Mouse (Mus musculus) frontal cortex, postnatal 36 days (tissue): Measurements from ENCODE around the gene Tex9.
"Not testable (repeated sequence)": the region's sequence is repeated elsewhere in the genome, so short reads cannot be mapped to it uniquely, and the experiment has no call there.

Source experiments
- DNase-seq, 2 experiments: peaks; one replicate each; pipeline ENCODE4 v3.0.0; 2022; ENCODE audit warnings: low spot score in 2 of 2

The Tex9 gene

DNA sequence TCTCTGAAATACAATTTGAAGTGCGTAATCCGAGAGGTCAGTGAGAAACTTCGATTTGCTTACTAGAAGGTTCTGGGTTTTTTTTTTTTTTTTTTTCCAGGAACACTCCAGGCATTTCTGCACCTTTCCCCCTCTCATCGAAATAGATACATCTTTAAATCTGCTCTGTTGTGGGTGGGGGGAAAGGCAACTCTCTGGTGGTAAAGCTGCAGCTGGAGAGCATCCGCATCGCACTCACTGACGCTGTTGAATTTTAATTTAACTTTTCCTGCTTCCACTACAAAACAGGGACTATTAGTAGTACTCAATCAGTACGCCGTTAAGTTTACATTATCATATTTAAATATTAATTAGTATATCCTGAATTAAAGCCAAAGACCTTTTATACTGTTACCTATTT, 53.3 kb downstream of the Tex9 start:
- DNase-seq, result no peak

GRCm38 (mm10) chr9:72437822-72438701, 54.0 kb downstream of the Tex9 start, which contains the start of gene Mns1:
Gene Mns1 (plus strand): TSS chr9:72438011.
- DNase-seq, result peak; percentile 90 to 94

DNA sequence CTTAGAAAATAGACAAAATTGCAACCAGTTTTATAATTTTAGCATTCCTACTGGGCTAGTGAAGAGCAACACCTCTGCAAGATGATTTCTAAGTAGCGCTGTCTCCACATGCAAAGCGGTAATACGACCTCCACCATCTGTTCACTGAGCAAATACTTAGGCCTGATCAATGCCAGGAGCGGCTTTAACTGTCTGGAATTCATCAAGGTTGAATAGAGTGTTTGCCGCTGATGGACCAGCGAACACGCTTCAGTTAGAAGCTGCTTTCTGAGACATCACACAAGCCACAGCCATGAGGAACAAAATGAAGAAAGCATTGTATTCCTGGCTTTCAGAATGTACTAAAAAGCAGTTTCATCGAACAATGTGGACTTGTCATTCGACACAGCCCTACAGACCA, 57.1 kb downstream of the Tex9 start:
- DNase-seq, result no peak

DNA sequence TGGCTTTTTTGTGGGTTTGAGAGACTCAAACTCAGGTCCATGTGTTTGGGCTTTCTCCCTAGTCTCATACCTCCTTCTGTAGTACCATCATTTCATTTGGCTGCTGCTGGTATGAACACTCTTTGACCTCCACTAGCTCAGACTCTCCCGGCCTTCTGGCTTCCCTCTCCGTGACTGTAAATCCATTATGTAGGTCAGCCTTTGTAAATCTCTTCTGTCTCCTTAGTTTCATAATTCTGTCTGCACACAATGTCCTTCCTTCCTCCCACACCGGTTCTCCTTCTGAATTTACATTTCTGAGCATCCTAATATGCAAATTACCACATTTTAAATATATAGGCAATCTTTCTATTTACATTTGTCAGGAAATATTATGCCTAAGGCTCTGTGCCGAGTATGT, 64.2 kb downstream of the Tex9 start:
- DNase-seq, result peak in 1 of 2 experiments; percentile 2

DNA sequence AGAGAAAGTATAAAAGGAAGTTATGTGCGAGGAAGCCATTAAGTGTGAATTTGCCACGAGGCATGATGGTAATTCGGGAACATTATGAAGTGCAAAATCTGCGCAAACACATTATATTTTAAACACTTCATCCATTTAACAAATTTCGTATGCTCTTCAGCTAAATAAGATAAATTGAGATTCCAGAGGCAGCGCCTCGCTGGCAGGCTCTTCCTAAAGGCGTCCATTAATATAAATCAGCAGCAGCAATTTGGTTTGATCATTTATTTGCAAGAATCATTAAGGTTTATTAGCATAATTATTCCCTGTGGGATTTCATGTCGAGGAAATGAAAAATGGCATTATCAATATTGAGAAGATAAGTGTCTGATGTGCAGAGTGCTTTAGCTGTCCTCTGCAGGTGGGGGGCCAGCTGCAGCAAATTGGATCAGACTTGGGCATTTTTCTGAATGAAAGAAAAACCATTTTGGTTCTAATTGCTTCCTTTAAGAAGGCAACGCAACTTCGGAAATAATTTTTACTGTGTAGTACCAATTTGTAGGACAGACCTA, 66.6 kb downstream of the Tex9 start:
- no peak for DNase-seq

DNA sequence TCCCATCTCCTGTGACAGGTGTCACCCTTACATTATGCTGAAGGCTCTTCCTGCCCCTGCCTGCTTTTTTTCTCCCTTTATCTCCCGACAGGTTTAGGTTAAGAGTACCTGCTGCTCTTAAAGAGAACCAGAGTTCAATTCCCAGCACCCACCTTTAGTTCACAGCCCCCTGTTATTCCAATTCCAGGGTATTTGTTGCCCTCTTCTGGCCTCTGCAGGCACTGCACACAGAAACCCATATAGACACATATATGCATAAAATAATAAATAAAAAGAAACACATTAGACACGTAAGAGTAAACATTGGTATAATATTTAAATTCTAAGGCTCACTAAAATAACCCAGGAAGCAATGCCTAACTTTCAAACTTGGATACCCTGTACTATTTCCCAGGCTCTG, 69.3 kb downstream of the Tex9 start:
- no peak for DNase-seq

DNA sequence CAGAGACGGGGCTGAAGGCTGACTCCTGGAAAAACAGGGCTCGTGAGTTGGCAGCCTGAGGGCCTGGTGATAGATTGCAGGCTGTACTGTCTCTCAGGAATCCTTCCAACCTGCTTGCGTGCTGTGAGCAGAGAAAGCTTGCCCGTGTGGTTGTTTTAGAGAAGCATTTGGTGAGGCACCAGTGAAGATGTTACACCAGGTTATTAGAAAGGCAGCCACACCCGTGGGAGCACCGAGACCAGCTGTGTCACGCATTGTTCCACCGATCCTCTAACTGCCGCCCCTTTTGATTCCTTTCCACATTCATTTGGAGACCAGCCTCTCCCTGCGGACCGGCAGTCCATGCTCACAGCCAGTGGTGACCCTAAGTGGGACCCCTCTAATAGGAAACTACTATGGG, 69.7 kb downstream of the Tex9 start:
- DNase-seq, result no peak

DNA sequence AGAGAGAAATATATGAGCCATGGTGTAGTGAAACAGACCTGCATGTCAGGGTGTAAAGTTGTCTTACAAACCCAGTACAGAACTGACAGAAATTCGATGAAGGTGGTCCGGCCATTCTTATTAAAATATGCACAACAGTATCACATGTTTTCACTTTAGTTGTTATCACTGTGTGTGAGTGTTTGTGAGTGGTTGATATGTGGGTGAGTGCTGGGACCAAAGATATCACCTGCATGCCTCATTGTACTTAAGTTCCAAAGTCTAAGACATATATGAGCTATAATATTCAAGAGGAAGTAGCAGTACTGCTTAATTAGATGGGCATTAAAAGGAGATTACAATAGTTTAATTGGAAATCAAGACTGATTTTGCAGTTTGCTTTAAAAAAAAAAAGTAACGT, 71.5 kb downstream of the Tex9 start:
- DNase-seq, result no peak

GRCm38 (mm10) chr9:72418443-72418842, 73.6 kb downstream of the Tex9 start:
- no peak for DNase-seq

DNA sequence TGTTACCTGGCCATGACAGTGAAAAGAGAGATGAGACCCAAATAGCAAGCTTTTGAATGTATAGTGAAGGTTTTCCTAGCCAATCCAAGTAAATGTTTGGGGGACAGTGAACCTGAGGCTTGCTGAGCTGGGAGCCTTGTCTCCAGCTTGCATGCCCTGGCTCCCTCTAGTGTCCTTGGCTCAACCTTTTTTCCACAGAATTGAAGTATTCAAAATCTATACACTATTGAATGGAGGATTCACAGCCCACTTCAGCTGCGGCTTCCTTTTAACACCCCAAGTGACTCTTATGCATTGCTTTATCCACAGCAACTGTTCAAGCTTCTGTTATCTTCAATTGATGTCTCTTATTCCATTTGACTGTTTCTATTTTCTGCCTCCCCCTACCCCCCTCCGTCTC, 80.3 kb downstream of the Tex9 start:
- DNase-seq, result peak in 1 of 2 experiments; percentile 21

DNA sequence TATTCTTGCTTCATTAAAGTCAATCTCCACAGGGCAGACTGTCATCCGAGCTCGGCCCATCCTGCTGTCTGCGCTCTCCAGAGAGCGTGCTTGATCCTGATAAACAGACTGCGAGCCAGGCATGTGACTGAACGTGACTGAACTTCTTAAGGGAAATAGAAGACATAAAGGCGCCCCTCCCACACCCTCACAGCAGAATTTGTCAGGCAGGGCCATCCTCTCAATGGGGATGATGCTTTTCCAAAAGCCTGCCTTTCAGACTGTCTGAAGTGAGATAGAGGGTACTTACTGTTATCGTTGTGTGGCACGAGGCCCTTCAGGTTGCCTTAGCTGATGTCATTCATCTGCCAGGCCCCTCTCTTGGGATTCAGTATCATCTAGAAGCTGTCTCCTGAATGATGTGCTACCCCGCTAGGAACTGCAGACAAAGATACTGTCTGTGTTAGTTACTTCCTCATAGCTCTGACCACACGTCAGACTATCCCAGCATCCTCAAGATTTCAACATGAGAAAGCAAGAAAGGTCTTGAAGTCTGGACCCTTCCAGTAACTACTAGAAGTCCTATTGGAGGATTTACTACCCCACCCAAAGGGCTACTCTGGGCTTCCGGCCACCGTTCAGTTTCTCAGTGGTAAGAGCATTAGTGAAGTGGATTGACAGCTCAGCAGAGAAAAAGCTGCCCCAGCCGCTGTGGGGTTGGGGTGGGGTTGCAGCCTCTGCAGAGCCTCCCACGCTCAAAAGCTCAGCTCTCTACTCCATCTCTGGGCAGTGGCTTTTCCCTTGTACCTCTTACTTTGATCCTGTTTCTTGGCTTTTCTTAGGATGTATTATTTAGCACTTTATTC, 82.4 kb downstream of the Tex9 start:
- no peak for DNase-seq

DNA sequence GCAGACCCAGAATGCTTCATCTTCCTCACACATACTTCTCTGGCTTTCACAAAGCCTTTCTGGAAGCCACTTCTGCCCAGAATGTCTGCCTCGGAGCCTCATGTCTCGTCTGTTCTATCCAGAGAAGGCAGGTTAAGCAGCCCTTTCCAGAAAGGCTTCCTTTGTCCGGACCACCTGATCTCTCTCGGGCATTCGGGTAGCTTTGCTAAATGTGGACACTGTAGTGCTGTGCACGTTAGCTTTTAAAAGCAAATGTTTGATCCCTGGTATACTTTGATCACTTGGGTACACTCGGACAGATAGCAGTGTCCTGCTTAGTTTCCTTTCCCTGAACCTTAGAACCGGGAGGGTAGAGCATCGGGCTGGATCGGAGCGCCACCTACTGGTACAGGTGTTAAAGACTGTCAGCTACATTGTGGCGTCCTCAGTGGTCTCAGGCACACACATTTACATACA, 83.9 kb downstream of the Tex9 start:
- DNase-seq, result peak; percentile 85 to 86

- no peak for DNase-seq
These were observed 86.0 kb downstream of the Tex9 start for GRCm38 (mm10) chr9:72405882-72406638.

- DNase-seq, result no peak
These were observed 87.1 kb downstream of the Tex9 start for GRCm38 (mm10) chr9:72404934-72405333.

DNA sequence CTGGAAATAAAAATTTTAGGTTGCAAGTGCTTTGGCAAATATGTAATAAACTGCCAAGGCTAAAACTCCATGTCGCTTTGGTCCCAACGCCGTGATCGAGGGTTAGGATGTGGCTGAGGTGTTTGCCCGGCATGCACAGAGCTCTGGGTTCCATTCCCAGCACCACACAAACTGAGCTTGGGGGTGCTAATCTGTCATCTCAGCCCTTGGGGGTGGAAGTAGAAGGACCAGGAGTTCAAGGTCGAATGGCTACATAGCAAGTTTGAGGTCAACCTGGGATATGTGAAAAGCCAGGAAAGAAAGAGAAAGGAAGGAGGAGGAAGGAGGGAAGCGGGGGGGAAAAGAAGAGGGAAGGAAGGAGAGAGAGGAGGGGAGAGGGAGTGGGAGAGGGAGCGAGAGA, 87.6 kb downstream of the Tex9 start:
- no peak for DNase-seq

GRCm38 (mm10) chr9:72403421-72403820, 88.6 kb downstream of the Tex9 start:
- DNase-seq, result no peak

GRCm38 (mm10) chr9:72401769-72402168, 90.2 kb downstream of the Tex9 start:
- not testable (repeated sequence) for DNase-seq
